Mouse (Mus musculus) heart, adult 18-20 months (tissue): ENCODE measurements around the gene Wnk2. TPM values are rescaled to one million over a fixed set of nuclear protein-coding genes. Genes with fewer than 3 reads are reported as not detected.

Experiments used
- total RNA-seq, 2 experiments: library from RNA; stranded (reverse); gene quantifications; 2 replicates each; pipeline ENCODE4 v1.2.3; 2021

Wnk2 gene
- total RNA-seq, 2 experiments from 2014 or later, result 70.1 to 70.9 TPM

Other genes with a start within 250 kb of the Wnk2 start
- 100 to 1,000 TPM; 102 to 104 TPM for gene Fam120a, start 180.0 kb downstream of the Wnk2 start, total RNA-seq
- gene Ninj1, start 39.5 kb upstream of the Wnk2 start, total RNA-seq, result 100 to 1,000 TPM; 122 to 123 TPM
- gene Card19, start 68.0 kb upstream of the Wnk2 start, total RNA-seq, result 100 to 1,000 TPM; 145 to 150 TPM
- gene Susd3, start 100.7 kb upstream of the Wnk2 start, total RNA-seq, result 1 to 10 TPM in 1 of 2 experiments, under 1 TPM in 1; 0.55 to 1.3 TPM
- 1 to 10 TPM; 1.2 to 2.4 TPM for gene Fgd3, start 172.3 kb upstream of the Wnk2 start, total RNA-seq
- gene Bicd2, start 193.6 kb upstream of the Wnk2 start, total RNA-seq, result 10 to 100 TPM; 67.3 to 73.9 TPM